Mouse (Mus musculus) kidney, postnatal 0 days (tissue): ENCODE measurements around the gene Jag2. TPM values are rescaled to one million over a fixed set of nuclear protein-coding genes. Genes with fewer than 3 reads are reported as not detected.

Experiments
- ATAC-seq: fragments of 200-750 bp; cut with Nextera tagmentation; replicated peaks from 2 replicates; pipeline ENCODE4 v1.8.0; 2017; ENCODE audit warnings: low read depth, moderate number of reproducible peaks, moderate TSS enrichment, moderate library complexity; ENCODE audit not compliant: low FRiP score
- DNase-seq: peaks from one replicate; pipeline ENCODE4 v3.0.0-alpha.2; 2016; ENCODE audit warnings: low spot score
- H3K27ac ChIP-seq: fragments of 300-500 bp; sonication (generic); 2 replicates; pipeline ENCODE4 v1.5.1; 2014; ENCODE audit warnings: mild to moderate bottlenecking
- H3K27me3 ChIP-seq: fragments of 300-500 bp; sonication (generic); 2 replicates; pipeline ENCODE4 v1.6.1; 2014; ENCODE audit warnings: low read length, mixed read lengths; ENCODE audit not compliant: insufficient read depth
- H3K36me3 ChIP-seq: fragments of 300-500 bp; sonication (generic); 2 replicates; pipeline ENCODE4 v1.6.1; 2014; ENCODE audit warnings: low read length, mixed read lengths; ENCODE audit not compliant: insufficient read depth
- H3K4me1 ChIP-seq: fragments of 300-500 bp; sonication (generic); replicated peaks from 2 replicates; pipeline ENCODE4 v1.6.1; 2014; ENCODE audit warnings: antibody characterized with exemption, low read length, mixed read lengths; ENCODE audit not compliant: insufficient read depth
- H3K4me2 ChIP-seq: fragments of 300-500 bp; sonication (generic); 2 replicates; pipeline ENCODE4 v1.6.1; 2014; ENCODE audit warnings: mild to moderate bottlenecking, low read length, moderate library complexity, mixed read lengths
- H3K4me3 ChIP-seq: fragments of 300-500 bp; sonication (generic); replicated peaks from 2 replicates; pipeline ENCODE4 v1.5.1; 2014; ENCODE audit warnings: low read depth, low read length
- H3K9ac ChIP-seq: fragments of 300-500 bp; sonication (generic); 2 replicates; pipeline ENCODE4 v1.6.1; 2014; ENCODE audit warnings: low read depth, low read length
- H3K9me3 ChIP-seq: fragments of 300-500 bp; sonication (generic); replicated peaks from 2 replicates; pipeline ENCODE4 v1.6.1; 2016; ENCODE audit warnings: low read length, inconsistent platforms, mixed read lengths
- CTCF ChIP-seq: IDR thresholded peaks from 2 replicates; pipeline ENCODE4 v1.5.1; 2016; ENCODE audit warnings: antibody characterized with exemption, low read depth, mild to moderate bottlenecking, moderate library complexity
- WGBS: fragments of 180-500 bp; shearing (Covaris S2); extraction: QIAGEN DNeasy Blood & Tissue Kit; methylation state at CpG from one replicate; pipeline ENCODE4 v1.1.7; 2014; 5-methylcytosine and 5-hydroxymethylcytosine counted together
- polyA plus RNA-seq: library from polyadenylated mRNA; unstranded; fragments of >200 nt; fragmentation: Nextera tagmentation; extraction: Ambion mirVana; gene quantifications from 2 replicates; pipeline ENCODE4 v1.2.1, GENCODE M21; 2015

Gene Jag2
- polyA plus RNA-seq, 1 experiment from 2014 or later, result 2.4 TPM

DNA sequence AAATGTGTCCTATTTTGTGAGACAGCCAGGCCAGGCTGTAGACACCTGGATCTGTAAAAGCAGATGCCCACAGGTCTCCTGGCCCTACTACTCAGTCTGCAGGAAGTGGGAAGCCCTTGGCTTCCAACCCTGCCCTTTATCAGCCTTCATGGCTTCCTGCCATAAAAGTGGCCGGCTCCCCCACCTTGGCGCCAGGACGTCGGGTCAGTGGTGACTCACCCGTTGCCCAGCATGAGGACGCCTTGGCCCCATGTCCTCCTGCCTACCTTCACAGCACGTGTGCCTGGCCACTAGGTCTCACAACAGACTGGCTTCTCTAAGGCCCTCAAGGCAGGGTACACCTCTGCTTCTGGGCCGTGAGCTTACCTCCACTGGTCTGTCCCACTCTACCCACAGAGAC, 22.9 kb upstream of the Jag2 start:
- peak; percentile 31 for DNase-seq
- Histone ChIP-seq H3K9ac (no peak overlapping the region), H3K27me3 (no peaks in the 10 kb centered on the region), H3K4me3 (no peak overlapping the region), H3K36me3 (no peaks in the 10 kb centered on the region; the same call in 1 of the 2 replicates), H3K27ac (no peak overlapping the region), H3K9me3 (no peaks in the 10 kb centered on the region), H3K4me1 (peaks cover 18% of the 10 kb centered on the region), H3K4me2 (no peak overlapping the region)
- 18% methylated on average over 8 of the region's 8 CpGs for WGBS
- TF ChIP-seq CTCF, result no peak
- peak; percentile 9; the same call in 1 of the 2 replicates for ATAC-seq

DNA sequence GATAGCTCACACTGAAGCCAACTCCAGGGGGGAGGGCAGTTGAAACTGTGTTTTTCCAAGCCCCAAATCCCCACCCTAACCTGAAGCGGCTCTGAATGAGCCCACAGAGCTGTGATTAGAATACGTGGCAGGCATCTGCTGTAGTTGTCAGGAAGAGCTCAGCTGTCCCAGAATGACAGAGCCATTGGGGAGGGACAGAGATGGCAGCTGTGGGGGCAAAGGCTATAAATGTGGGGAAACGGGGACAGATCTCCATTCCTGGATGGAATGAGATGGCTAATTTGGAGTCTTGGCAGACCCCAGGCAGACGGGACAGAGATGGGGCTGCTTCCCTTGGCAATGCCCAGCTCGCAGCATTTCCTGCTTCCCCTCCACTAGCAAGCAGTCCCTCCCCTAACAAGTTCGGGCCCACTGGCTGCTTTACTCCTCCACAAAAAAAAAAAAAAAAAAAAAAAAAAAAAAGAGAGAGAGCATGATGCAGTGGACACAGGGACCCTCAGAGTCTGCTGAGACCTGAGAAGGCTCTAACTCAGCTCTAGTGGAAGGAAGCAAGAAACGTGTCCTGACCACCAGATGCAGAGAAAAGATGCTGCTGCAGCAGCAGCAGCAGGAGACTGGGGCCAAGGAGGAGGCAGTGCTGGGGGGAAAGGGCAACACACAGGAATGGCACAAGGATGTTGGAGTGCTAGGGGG, 21.7 kb upstream of the Jag2 start:
- peaks cover 18% of the 10 kb centered on the region for H3K4me1 ChIP-seq
- H3K27me3 ChIP-seq, result no peaks in the 10 kb centered on the region
- H3K27ac ChIP-seq, result peak overlapping the region; percentile 58
- WGBS, result 15% methylated on average over 7 of the region's 7 CpGs
- ATAC-seq (no peak), DNase-seq (no peak)
- no peaks in the 10 kb centered on the region for H3K36me3 ChIP-seq
- TF ChIP-seq CTCF, result no peak
- no peak overlapping the region for H3K4me3 ChIP-seq
- H3K4me2 ChIP-seq, result peak overlapping the region; percentile 94; the same call in 1 of the 2 replicates
- H3K9me3 ChIP-seq, result no peaks in the 10 kb centered on the region
- H3K9ac ChIP-seq, result no peak overlapping the region

GRCm38 (mm10) chr12:112950761-112951129, 21.2 kb upstream of the Jag2 start:
- 3% methylated on average over 6 of the region's 6 CpGs for WGBS
- H3K9ac ChIP-seq, result peak overlapping the region; percentile 71; the same call in 1 of the 2 replicates
- peak overlapping the region; percentile 58 for H3K27ac ChIP-seq
- no peaks in the 10 kb centered on the region for H3K27me3 ChIP-seq
- H3K9me3 ChIP-seq, result no peaks in the 10 kb centered on the region
- ATAC-seq (no peak), DNase-seq (no peak)
- peak overlapping the region; percentile 54 for H3K4me3 ChIP-seq
- no peaks in the 10 kb centered on the region for H3K36me3 ChIP-seq
- H3K4me2 ChIP-seq, result peak overlapping the region; percentile 94
- peaks cover 18% of the 10 kb centered on the region for H3K4me1 ChIP-seq
- no peak for TF ChIP-seq CTCF

DNA sequence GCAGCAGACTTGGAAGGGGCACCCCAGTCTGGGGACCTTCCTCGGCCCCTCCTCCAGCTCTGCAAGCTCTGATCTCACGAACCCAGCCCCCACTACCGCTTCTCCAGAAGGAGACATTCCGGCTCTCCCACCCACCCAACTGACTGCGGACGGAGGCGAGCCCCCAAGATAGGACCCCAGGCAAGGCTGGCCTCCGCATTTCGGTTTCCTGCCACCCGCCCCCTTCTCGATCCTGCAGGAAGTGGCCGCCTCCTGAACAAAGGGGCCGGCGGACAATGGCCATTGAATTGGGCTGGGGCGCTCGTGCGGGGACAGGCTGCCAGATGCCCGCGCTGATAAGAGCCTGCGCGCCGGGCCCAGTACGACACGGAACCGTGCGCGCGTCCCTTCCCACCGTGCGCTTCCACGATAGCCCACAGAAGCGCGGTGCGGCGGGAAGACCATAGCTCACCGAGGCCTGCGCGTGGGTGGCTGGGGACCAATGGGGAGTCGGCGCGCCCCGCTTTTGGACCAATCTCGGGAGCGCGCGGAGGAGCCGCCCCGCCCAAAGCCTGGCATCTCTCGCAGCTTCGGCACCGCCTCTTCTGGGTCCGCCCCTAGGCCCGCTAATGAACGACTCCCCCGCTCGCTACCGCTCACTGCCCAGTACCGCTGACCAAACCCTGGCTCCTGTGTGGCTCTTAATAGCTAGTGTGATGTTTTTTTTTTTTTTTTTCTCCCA, 20.6 kb upstream of the Jag2 start:
- no peak for TF ChIP-seq CTCF
- H3K9ac ChIP-seq, result peak overlapping the region; percentile 71
- ATAC-seq, result peak; percentile 71
- H3K9me3 ChIP-seq, result no peaks in the 10 kb centered on the region
- peak overlapping the region; percentile 94 for H3K4me2 ChIP-seq
- H3K4me1 ChIP-seq, result peaks cover 18% of the 10 kb centered on the region
- under 1% methylated on average over 55 of the region's 58 CpGs for WGBS
- peak; percentile 95 for DNase-seq
- peak overlapping the region; percentile 54 for H3K4me3 ChIP-seq
- peak overlapping the region; percentile 58 for H3K27ac ChIP-seq
- H3K36me3 ChIP-seq, result no peaks in the 10 kb centered on the region
- H3K27me3 ChIP-seq, result no peaks in the 10 kb centered on the region

GRCm38 (mm10) chr12:112947307-112947706, 17.7 kb upstream of the Jag2 start:
- peak; percentile 51 for TF ChIP-seq CTCF

GRCm38 (mm10) chr12:112943669-112944068, 14.1 kb upstream of the Jag2 start:
- 0 out of 2 replicates have a peak, but pooled peaks have one; percentile 1 for TF ChIP-seq CTCF
- WGBS, result 79% methylated on average over 2 of the region's 2 CpGs

More at GRCm38 (mm10) chr12:112947307-112947706, 17.7 kb upstream of the Jag2 start:
- no peak for DNase-seq
- H3K4me2 ChIP-seq, result no peak overlapping the region
- H3K4me1 ChIP-seq, result peaks cover 12% of the 10 kb centered on the region
- 27% methylated on average over 4 of the region's 4 CpGs for WGBS
- H3K4me3 ChIP-seq, result no peak overlapping the region
- H3K27me3 ChIP-seq, result no peaks in the 10 kb centered on the region
- ATAC-seq, result no peak
- H3K36me3 ChIP-seq, result no peaks in the 10 kb centered on the region
- H3K9me3 ChIP-seq, result no peaks in the 10 kb centered on the region
- H3K9ac ChIP-seq, result no peak overlapping the region
- H3K27ac ChIP-seq, result no peak overlapping the region

More at GRCm38 (mm10) chr12:112943669-112944068, 14.1 kb upstream of the Jag2 start:
- Histone ChIP-seq H3K4me2 (no peak overlapping the region), H3K36me3 (no peaks in the 10 kb centered on the region), H3K9ac (no peak overlapping the region), H3K4me1 (peaks cover 9% of the 10 kb centered on the region), H3K4me3 (no peak overlapping the region), H3K27ac (no peak overlapping the region), H3K27me3 (no peaks in the 10 kb centered on the region), H3K9me3 (no peaks in the 10 kb centered on the region)
- ATAC-seq (no peak), DNase-seq (no peak)
